Mouse (Mus musculus) thymus, adult 2 months (tissue): ENCODE data around the gene Dennd4a.

Experiments
- CTCF ChIP-seq: fragments of 200-500 bp; IDR thresholded peaks from 2 replicates; pipeline ENCODE4 v1.5.1; 2012; ENCODE audit warnings: mild to moderate bottlenecking, control low read depth, low read length, moderate library complexity, borderline replicate concordance; ENCODE audit not compliant: control insufficient read depth, poor library complexity, insufficient read depth; ENCODE audit errors: extremely low read depth
- POLR2A ChIP-seq: fragments of 200-500 bp; IDR thresholded peaks from 2 replicates; pipeline ENCODE4 v1.6.1; 2012; ENCODE audit warnings: mild to moderate bottlenecking, low read length, control low read depth, moderate library complexity; ENCODE audit not compliant: control insufficient read depth, poor library complexity, insufficient read depth; ENCODE audit errors: extremely low read depth

- TF ChIP-seq CTCF = no peak
- TF ChIP-seq POLR2A = no peak
Measured at GRCm38 (mm10) chr9:64952055-64952454, 140.9 kb downstream of the Dennd4a start.
